Mouse (Mus musculus): ENCODE data around the gene Fcho2.

The Fcho2 gene

DNA sequence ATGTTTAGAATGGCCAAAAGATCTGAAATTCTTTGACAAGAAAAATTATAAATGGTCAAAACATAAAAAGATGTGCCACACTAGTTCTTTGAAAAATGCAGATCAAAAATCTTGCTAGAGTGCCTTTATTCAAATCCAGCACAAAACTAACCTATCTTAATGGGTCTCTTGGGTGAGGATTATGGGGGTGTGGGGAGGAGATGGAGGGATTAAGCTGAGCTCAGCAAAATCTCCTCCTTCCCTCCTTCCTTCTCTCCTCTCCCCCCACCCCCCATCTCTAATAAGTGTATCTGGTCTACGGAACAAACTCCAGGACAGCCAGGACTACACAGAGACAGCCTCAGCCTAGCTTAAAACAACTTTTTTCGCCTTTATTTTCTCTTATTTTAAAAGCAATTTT is 43.8 kb downstream of the Fcho2 start:
- no peak for DNase-seq (ENCODE audit: low read depth, low spot score)
- Histone ChIP-seq H3K27me3 (ENCODE audit: control insufficient read depth, insufficient read depth, low read length, poor library complexity, severe bottlenecking) (no peaks in the 10 kb centered on the region), H3K36me3 (ENCODE audit: control insufficient read depth, insufficient read depth, low read length, poor library complexity, severe bottlenecking) (0 out of 2 replicates have a peak, but pooled peaks cover 2% of the 10 kb centered on the region)

DNA sequence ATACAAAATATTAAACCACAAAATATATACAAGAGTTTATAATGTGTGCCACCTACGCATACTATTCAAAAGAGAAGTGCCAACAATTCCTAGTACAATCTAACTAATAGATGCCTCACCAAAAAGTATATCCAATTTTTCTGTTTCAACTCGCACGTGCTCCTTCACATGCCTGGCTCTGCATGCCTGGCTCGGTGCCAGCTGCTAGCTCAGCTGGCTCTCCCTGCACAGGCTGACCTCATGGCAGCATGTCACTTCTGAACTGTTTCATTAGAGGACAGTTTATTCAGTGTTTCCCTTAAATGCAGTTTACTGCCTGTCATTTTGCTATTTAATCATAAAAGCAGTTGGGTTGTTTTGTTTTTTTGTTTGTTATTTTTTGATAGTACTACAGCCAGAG is 46.9 kb downstream of the Fcho2 start:
- H3K36me3 ChIP-seq (ENCODE audit: control insufficient read depth, insufficient read depth, low read length, poor library complexity, severe bottlenecking), result no peaks in the 10 kb centered on the region
- no peaks in the 10 kb centered on the region for H3K27me3 ChIP-seq (ENCODE audit: control insufficient read depth, insufficient read depth, low read length, poor library complexity, severe bottlenecking)
- DNase-seq (ENCODE audit: low read depth, low spot score), result no peak

GRCm38 (mm10) chr13:98761771-98762170 is 53.5 kb downstream of the Fcho2 start:
- DNase-seq (ENCODE audit: low read depth, low spot score), result no peak
- H3K27me3 ChIP-seq (ENCODE audit: control insufficient read depth, insufficient read depth, low read length, poor library complexity, severe bottlenecking), result no peaks in the 10 kb centered on the region

GRCm38 (mm10) chr13:98755886-98756285 is 59.4 kb downstream of the Fcho2 start:
- Histone ChIP-seq H3K27me3 (ENCODE audit: control insufficient read depth, insufficient read depth, low read length, poor library complexity, severe bottlenecking) (no peaks in the 10 kb centered on the region), H3K36me3 (ENCODE audit: control insufficient read depth, insufficient read depth, low read length, poor library complexity, severe bottlenecking) (no peaks in the 10 kb centered on the region)
- DNase-seq (ENCODE audit: low read depth, low spot score), result no peak

More at GRCm38 (mm10) chr13:98761771-98762170, 53.5 kb downstream of the Fcho2 start:
- H3K36me3 ChIP-seq (ENCODE audit: control insufficient read depth, insufficient read depth, low read length, poor library complexity, severe bottlenecking), result no peaks in the 10 kb centered on the region

DNA sequence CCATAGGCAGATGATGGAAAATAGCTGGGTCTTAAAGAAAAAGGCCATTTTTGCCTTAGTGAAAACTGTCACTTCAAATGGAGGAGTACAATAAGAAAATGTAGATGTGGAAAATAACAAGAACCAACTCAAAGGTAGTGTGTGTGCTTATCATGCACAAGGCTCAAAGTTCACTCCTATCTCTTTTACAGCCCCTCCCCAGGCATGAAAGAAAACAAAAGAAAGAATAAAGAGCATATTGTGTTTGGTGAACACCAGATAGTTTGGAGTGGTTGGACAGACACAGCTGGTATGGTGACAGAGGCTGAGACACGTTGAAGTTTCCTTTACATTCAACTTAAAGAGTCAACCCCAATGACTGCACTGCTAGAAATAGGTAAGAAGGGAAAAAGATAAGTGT is 70.6 kb downstream of the Fcho2 start:
- DNase-seq (ENCODE audit: low read depth, low spot score), result no peak
- H3K27me3 ChIP-seq (ENCODE audit: control insufficient read depth, insufficient read depth, low read length, poor library complexity, severe bottlenecking), result no peaks in the 10 kb centered on the region
- peaks cover 4% of the 10 kb centered on the region; the same call in 1 of the 2 replicates for H3K36me3 ChIP-seq (ENCODE audit: control insufficient read depth, insufficient read depth, low read length, poor library complexity, severe bottlenecking)

DNA sequence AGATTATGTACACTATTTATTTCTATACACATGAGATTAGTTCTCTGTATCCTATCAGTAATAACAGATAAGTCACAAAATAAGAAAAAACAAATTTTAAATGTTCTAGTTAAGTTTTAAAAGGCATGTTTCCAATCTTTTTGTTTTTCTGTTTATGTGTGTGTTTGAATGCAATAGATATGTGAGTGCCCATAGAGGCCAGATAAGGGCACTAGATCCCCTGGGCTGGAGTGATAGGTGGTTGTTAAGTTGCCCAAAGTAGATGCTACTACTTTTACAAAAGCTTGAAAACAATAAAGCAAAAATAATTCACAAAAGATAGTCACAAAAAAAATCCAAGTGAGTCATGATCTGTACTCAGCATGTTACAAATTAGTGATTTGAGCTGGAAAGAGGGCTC is 71.4 kb downstream of the Fcho2 start:
- H3K36me3 ChIP-seq (ENCODE audit: control insufficient read depth, insufficient read depth, low read length, poor library complexity, severe bottlenecking), result peaks cover 2% of the 10 kb centered on the region; the same call in 1 of the 2 replicates
- no peaks in the 10 kb centered on the region for H3K27me3 ChIP-seq (ENCODE audit: control insufficient read depth, insufficient read depth, low read length, poor library complexity, severe bottlenecking)
- DNase-seq (ENCODE audit: low read depth, low spot score), result no peak

DNA sequence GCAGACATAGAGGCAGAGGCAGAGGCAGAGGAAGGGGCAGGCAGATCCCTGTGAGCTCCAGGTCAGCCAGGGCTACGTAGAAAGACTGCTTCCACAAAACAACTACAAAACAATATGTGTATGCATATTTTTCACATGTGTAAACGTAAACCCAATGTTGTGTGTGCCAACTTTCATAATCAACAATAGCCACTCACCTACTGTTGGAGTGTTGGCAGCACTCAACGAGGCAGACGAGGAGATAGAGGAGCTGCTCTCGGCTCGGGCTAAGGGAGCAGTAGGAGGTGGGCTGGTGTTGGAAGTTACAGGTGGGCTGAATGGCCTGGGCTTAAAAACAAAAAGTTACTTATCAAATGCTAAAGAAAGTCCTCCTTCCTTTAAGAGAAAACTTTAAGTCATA is 72.0 kb downstream of the Fcho2 start:
- DNase-seq (ENCODE audit: low read depth, low spot score), result no peak
- H3K36me3 ChIP-seq (ENCODE audit: control insufficient read depth, insufficient read depth, low read length, poor library complexity, severe bottlenecking), result peaks cover 2% of the 10 kb centered on the region; the same call in 1 of the 2 replicates

DNA sequence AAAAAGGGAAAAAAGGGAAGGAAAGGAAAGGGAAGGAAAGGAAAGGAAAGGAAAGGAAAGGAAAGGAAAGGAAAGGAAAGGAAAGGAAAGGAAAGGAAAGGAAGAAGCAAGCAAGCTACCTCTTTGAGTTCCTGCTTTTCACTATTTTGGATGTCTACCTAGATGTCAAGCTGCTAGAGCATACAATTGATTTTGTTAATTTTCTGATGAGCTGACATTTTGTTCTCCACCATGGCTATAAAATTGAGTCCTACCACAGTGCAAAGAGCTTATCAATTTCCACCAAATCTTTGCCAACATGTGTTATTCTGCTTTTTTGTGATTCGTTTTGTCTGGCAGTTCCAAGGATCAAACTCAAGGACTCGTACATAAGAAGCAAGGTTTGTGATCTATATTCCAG is 77.0 kb downstream of the Fcho2 start:
- no peaks in the 10 kb centered on the region for H3K27me3 ChIP-seq (ENCODE audit: control insufficient read depth, insufficient read depth, low read length, poor library complexity, severe bottlenecking)
- peak; percentile 4 for DNase-seq (ENCODE audit: low read depth, low spot score)

More for the DNA sequence above, 72.0 kb downstream of the Fcho2 start:
- H3K27me3 ChIP-seq (ENCODE audit: control insufficient read depth, insufficient read depth, low read length, poor library complexity, severe bottlenecking), result no peaks in the 10 kb centered on the region

DNA sequence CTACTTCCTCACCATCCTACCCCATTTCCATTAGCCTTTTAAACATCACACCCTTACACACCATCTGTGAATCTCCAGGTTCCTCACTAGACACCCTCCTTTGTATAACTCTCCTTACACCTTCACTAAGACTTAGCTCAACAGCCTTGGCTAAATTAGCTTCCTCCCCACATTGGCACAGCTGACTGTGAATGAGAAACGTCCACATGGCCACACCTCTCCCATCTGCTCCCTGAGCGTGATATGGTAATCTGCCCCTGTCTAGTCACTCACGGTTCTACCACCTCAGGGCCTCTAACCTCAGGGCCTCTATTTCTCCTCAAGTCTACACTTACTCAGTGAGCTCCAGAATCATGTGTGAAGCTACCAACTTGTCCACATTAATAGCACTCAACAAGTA is 82.0 kb downstream of the Fcho2 start:
- Histone ChIP-seq H3K27me3 (ENCODE audit: control insufficient read depth, insufficient read depth, low read length, poor library complexity, severe bottlenecking) (no peaks in the 10 kb centered on the region), H3K36me3 (ENCODE audit: control insufficient read depth, insufficient read depth, low read length, poor library complexity, severe bottlenecking) (peaks cover 13% of the 10 kb centered on the region)
- no peak for DNase-seq (ENCODE audit: low read depth, low spot score)

More for the DNA sequence above, 77.0 kb downstream of the Fcho2 start:
- peaks cover 3% of the 10 kb centered on the region; the same call in 1 of the 2 replicates for H3K36me3 ChIP-seq (ENCODE audit: control insufficient read depth, insufficient read depth, low read length, poor library complexity, severe bottlenecking)

- peak; percentile 12 for DNase-seq (ENCODE audit: low read depth, low spot score)
Measured at GRCm38 (mm10) chr13:98729271-98730062, 85.8 kb downstream of the Fcho2 start.

GRCm38 (mm10) chr13:98726494-98726893 is 88.8 kb downstream of the Fcho2 start:
- peak; percentile 19 for DNase-seq (ENCODE audit: low read depth, low spot score)
- H3K27me3 ChIP-seq (ENCODE audit: control insufficient read depth, insufficient read depth, low read length, poor library complexity, severe bottlenecking), result no peaks in the 10 kb centered on the region
- peaks cover 10% of the 10 kb centered on the region for H3K36me3 ChIP-seq (ENCODE audit: control insufficient read depth, insufficient read depth, low read length, poor library complexity, severe bottlenecking)

More at GRCm38 (mm10) chr13:98729271-98730062, 85.8 kb downstream of the Fcho2 start:
- Histone ChIP-seq H3K27me3 (ENCODE audit: control insufficient read depth, insufficient read depth, low read length, poor library complexity, severe bottlenecking) (no peaks in the 10 kb centered on the region), H3K36me3 (ENCODE audit: control insufficient read depth, insufficient read depth, low read length, poor library complexity, severe bottlenecking) (peaks cover 16% of the 10 kb centered on the region)

GRCm38 (mm10) chr13:98723430-98723829 is 91.8 kb downstream of the Fcho2 start:
- Histone ChIP-seq H3K27me3 (ENCODE audit: control insufficient read depth, insufficient read depth, low read length, poor library complexity, severe bottlenecking) (no peaks in the 10 kb centered on the region), H3K36me3 (ENCODE audit: control insufficient read depth, insufficient read depth, low read length, poor library complexity, severe bottlenecking) (peaks cover 5% of the 10 kb centered on the region)
- no peak for DNase-seq (ENCODE audit: low read depth, low spot score)

GRCm38 (mm10) chr13:98722296-98722695 is 93.0 kb downstream of the Fcho2 start:
- Histone ChIP-seq H3K27me3 (ENCODE audit: control insufficient read depth, insufficient read depth, low read length, poor library complexity, severe bottlenecking) (no peaks in the 10 kb centered on the region), H3K36me3 (ENCODE audit: control insufficient read depth, insufficient read depth, low read length, poor library complexity, severe bottlenecking) (peaks cover 5% of the 10 kb centered on the region)
- DNase-seq (ENCODE audit: low read depth, low spot score), result no peak

DNA sequence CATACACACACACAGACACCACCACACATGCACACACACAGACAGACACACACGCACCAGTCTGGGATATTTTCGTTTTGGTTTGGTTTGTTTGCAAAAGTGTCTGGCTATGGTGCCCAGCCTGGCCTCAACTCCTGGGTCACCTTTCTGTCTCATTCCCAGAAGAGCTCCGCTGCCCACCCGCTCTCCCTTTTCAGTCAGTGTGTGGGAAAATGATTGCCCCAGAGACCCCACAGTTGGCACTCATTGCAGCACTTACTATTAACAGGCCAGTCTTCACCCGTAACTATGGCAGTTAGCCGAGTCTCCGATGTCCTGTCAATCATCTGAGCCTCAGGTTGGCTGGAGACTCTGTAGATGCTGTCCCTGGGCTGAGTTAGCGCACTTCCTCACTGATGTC is 99.1 kb downstream of the Fcho2 start:
- H3K36me3 ChIP-seq (ENCODE audit: control insufficient read depth, insufficient read depth, low read length, poor library complexity, severe bottlenecking), result no peaks in the 10 kb centered on the region
- no peaks in the 10 kb centered on the region for H3K27me3 ChIP-seq (ENCODE audit: control insufficient read depth, insufficient read depth, low read length, poor library complexity, severe bottlenecking)
- DNase-seq (ENCODE audit: low read depth, low spot score), result no peak

DNA sequence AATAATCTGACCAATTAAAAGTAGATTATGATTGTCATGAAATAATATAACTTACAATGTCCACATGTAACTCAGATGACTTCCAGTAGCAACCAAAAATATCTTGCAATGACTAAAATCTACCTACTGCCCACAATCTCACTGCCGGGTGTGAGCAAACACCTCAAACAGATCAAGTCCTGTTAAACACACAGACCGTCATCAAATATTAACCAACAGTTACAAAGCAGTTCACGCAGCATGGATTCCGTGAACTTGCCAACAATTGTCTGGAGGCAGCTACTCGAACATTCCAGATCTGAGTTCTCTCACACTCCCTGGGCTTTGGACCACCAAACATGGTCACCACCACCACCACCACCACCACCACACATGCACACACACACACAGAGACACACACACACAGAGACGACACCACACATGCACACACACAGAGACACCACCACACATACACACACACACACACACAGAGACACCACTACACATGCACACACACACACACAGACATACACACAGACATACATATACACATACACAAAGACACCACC is 99.7 kb downstream of the Fcho2 start:
- DNase-seq (ENCODE audit: low read depth, low spot score), result no peak
- Histone ChIP-seq H3K36me3 (ENCODE audit: control insufficient read depth, insufficient read depth, low read length, poor library complexity, severe bottlenecking) (no peaks in the 10 kb centered on the region), H3K27me3 (ENCODE audit: control insufficient read depth, insufficient read depth, low read length, poor library complexity, severe bottlenecking) (no peaks in the 10 kb centered on the region)

Measured in splenic B cell, adult 2 months (primary cell).